8 mouse cellular contexts compared by ENCODE assay signal in genomic region chr7:141540312-141541081, GRCm38 (mm10). TPM values are rescaled to one million over a fixed set of nuclear protein-coding genes. Genes with fewer than 3 reads are reported as not detected.
A peak's percentile ranks its signal among the peaks of the same experiment; 100 is the strongest.
DNase-seq lines count a peak whose midpoint lies in the region; ATAC-seq and TF ChIP-seq lines count a peak whose summit lies in the region.

No protein-coding gene starts in this region.

- peak overlapping the region; percentile 93 for H3K27ac ChIP-seq in embryonic fibroblast, embryonic 13.5 days (ENCODE audit: insufficient read depth, low read length)
- H3K27ac ChIP-seq in kidney, embryonic 15.5 days = peak overlapping the region; percentile 82
- H3K27ac ChIP-seq in limb, embryonic 14.5 days (replicated peaks; ENCODE audit: low read depth, low read length) = peak overlapping the region; percentile 67
- H3K27ac ChIP-seq in midbrain, embryonic 15.5 days = peak overlapping the region; percentile 86
- peak overlapping the region; percentile 90 for H3K27ac ChIP-seq in testis, adult 2 months (ENCODE audit: control insufficient read depth, insufficient read depth, low read depth, low read length)

- H3K4me1 ChIP-seq in embryonic fibroblast, embryonic 13.5 days (ENCODE audit: control insufficient read depth, insufficient read depth, low read length) = peaks cover 11% of the 10 kb centered on the region
- peaks cover 24% of the 10 kb centered on the region for H3K4me1 ChIP-seq in kidney, embryonic 15.5 days
- peaks cover 27% of the 10 kb centered on the region for H3K4me1 ChIP-seq in limb, embryonic 14.5 days (ENCODE audit: control insufficient read depth, insufficient read depth, low read length)
- peaks cover 24% of the 10 kb centered on the region for H3K4me1 ChIP-seq in midbrain, embryonic 15.5 days
- H3K4me1 ChIP-seq in testis, adult 2 months (ENCODE audit: control insufficient read depth, insufficient read depth, low read length) = peaks cover 11% of the 10 kb centered on the region

- ATAC-seq in kidney, embryonic 15.5 days (replicated peaks; ENCODE audit: low FRiP score) = peak; percentile 40; the same call in 1 of the 2 replicates
- ATAC-seq in limb, embryonic 14.5 days (ENCODE audit: low FRiP score, low read depth) = 0 out of 2 replicates have a peak, but pooled peaks have one; percentile 17
- ATAC-seq in midbrain, embryonic 15.5 days (replicated peaks) = peak; percentile 35; the same call in 1 of the 2 replicates

- peak overlapping the region; percentile 20 for H3K4me3 ChIP-seq in embryonic fibroblast, embryonic 13.5 days (ENCODE audit: insufficient read depth, low read length)
- H3K4me3 ChIP-seq in kidney, embryonic 15.5 days (replicated peaks) = peak overlapping the region; percentile 68
- peak overlapping the region; percentile 52 for H3K4me3 ChIP-seq in limb, embryonic 14.5 days (replicated peaks; ENCODE audit: low read length)
- peak overlapping the region; percentile 76 for H3K4me3 ChIP-seq in midbrain, embryonic 15.5 days
- peak overlapping the region; percentile 97 for H3K4me3 ChIP-seq in testis, adult 2 months (ENCODE audit: control insufficient read depth, low read depth, low read length)

- H3K4me2 ChIP-seq in kidney, embryonic 15.5 days = peak overlapping the region; percentile 81
- H3K4me2 ChIP-seq in limb, embryonic 14.5 days (replicated peaks; ENCODE audit: low read depth, low read length, severe bottlenecking) = peak overlapping the region; percentile 82
- peak overlapping the region; percentile 71 for H3K4me2 ChIP-seq in midbrain, embryonic 15.5 days

- TF ChIP-seq POLR2A in embryonic fibroblast, embryonic 13.5 days (IDR thresholded peaks at IDR 0.05; ENCODE audit: low read depth, low read length) = no peak; the same call in 1 of the 2 replicates
- no peak for TF ChIP-seq POLR2A in limb, embryonic 14.5 days (IDR thresholded peaks at IDR 0.05; ENCODE audit: borderline replicate concordance, extremely low read depth, insufficient read depth, insufficient read length)
- TF ChIP-seq POLR2A in testis, adult 2 months (IDR thresholded peaks at IDR 0.05; ENCODE audit: control insufficient read depth, low read depth, low read length) = no peak

- no peak for TF ChIP-seq CTCF in embryonic fibroblast, embryonic 13.5 days (IDR thresholded peaks at IDR 0.05; ENCODE audit: borderline replicate concordance, insufficient read depth, low read length)
- no peak for TF ChIP-seq CTCF in testis, adult 2 months (IDR thresholded peaks at IDR 0.05; ENCODE audit: control insufficient read depth, insufficient read depth, insufficient replicate concordance, low read depth, low read length)

- H3K9ac ChIP-seq in kidney, embryonic 15.5 days = peak overlapping the region; percentile 51
- H3K9ac ChIP-seq in limb, embryonic 14.5 days (ENCODE audit: low read depth, low read length, severe bottlenecking) = no peak overlapping the region
- peak overlapping the region; percentile 77 for H3K9ac ChIP-seq in midbrain, embryonic 15.5 days

- H3K36me3 ChIP-seq in kidney, embryonic 15.5 days = no peaks in the 10 kb centered on the region
- H3K36me3 ChIP-seq in limb, embryonic 14.5 days (ENCODE audit: control insufficient read depth, insufficient read depth, low read length) = no peaks in the 10 kb centered on the region
- H3K36me3 ChIP-seq in midbrain, embryonic 15.5 days (replicated peaks) = no peaks in the 10 kb centered on the region
- H3K36me3 ChIP-seq in testis, adult 2 months (ENCODE audit: control insufficient read depth, insufficient read depth, low read length) = no peaks in the 10 kb centered on the region

- no peaks in the 10 kb centered on the region for H3K27me3 ChIP-seq in kidney, embryonic 15.5 days
- no peaks in the 10 kb centered on the region for H3K27me3 ChIP-seq in limb, embryonic 14.5 days (ENCODE audit: control insufficient read depth, insufficient read depth, low read length)
- no peaks in the 10 kb centered on the region for H3K27me3 ChIP-seq in midbrain, embryonic 15.5 days (replicated peaks)
- H3K27me3 ChIP-seq in testis, adult 2 months (ENCODE audit: control insufficient read depth, insufficient read depth, low read length) = no peaks in the 10 kb centered on the region

- no peaks in the 10 kb centered on the region for H3K9me3 ChIP-seq in kidney, embryonic 15.5 days (replicated peaks)
- no peaks in the 10 kb centered on the region for H3K9me3 ChIP-seq in limb, embryonic 14.5 days (ENCODE audit: control insufficient read depth, low read length)
- H3K9me3 ChIP-seq in midbrain, embryonic 15.5 days = no peaks in the 10 kb centered on the region

- peak; percentile 72 for DNase-seq in urinary bladder, postnatal 14 days (ENCODE audit: low spot score)
- DNase-seq in urinary bladder, adult 2 months (ENCODE audit: low spot score) = no peak
- DNase-seq in heart, adult 9 months (ENCODE audit: low spot score in 2 of 2) = peak; percentile 83 to 89
- peak; percentile 59 for DNase-seq in limb, embryonic 14.5 days (ENCODE audit: low spot score)

- WGBS in kidney, embryonic 15.5 days = 57% methylated on average over 13 of the region's 13 CpGs
- WGBS in limb, embryonic 14.5 days = 47% methylated on average over 13 of the region's 13 CpGs
- 63% methylated on average over 13 of the region's 13 CpGs for WGBS in midbrain, embryonic 15.5 days

RNA-seq across cellular contexts. Expression of gene Chid1, which starts 0.8 kb away (rescaled TPM):
- 28.5 and 32.0 TPM in 2 replicates for polyA plus RNA-seq in urinary bladder, adult 2 months (2012; rRNA removed)
- 45.8 and 48.7 TPM in 2 replicates for polyA plus RNA-seq in embryonic fibroblast, embryonic 13.5 days (2011; ENCODE audit: insufficient read length, low read depth, missing spikeins)
- polyA plus RNA-seq in kidney, embryonic 15.5 days (2015; fragmentation: Nextera tagmentation; extraction: Ambion mirVana) = 39.7 and 45.0 TPM in 2 replicates
- 41.8 and 46.8 TPM in 2 replicates for polyA plus RNA-seq in limb, embryonic 14.5 days (2012; rRNA removed)
- 43.5 and 46.3 TPM in 2 replicates for polyA plus RNA-seq in limb, embryonic 14.5 days (2014; fragmentation: Nextera tagmentation; extraction: Ambion mirVana)
- polyA plus RNA-seq in midbrain, embryonic 15.5 days (2015; fragmentation: Nextera tagmentation; extraction: Ambion mirVana) = 44.1 and 44.6 TPM in 2 replicates
- polyA plus RNA-seq in testis, adult 2 months (2012; rRNA removed) = 81.0 and 89.4 TPM in 2 replicates

RNA-seq across cellular contexts. Expression of gene Ap2a2, which starts 21.5 kb away (rescaled TPM):
- 19.8 and 32.9 TPM in 2 replicates for polyA plus RNA-seq in urinary bladder, adult 2 months (2012; rRNA removed)
- polyA plus RNA-seq in embryonic fibroblast, embryonic 13.5 days (2011; ENCODE audit: insufficient read length, low read depth, missing spikeins) = 128 TPM in 2 replicates
- 77.9 and 87.8 TPM in 2 replicates for polyA plus RNA-seq in kidney, embryonic 15.5 days (2015; fragmentation: Nextera tagmentation; extraction: Ambion mirVana)
- polyA plus RNA-seq in limb, embryonic 14.5 days (2012; rRNA removed) = 39.5 and 43.7 TPM in 2 replicates
- polyA plus RNA-seq in limb, embryonic 14.5 days (2014; fragmentation: Nextera tagmentation; extraction: Ambion mirVana) = 71.6 and 81.4 TPM in 2 replicates
- polyA plus RNA-seq in midbrain, embryonic 15.5 days (2015; fragmentation: Nextera tagmentation; extraction: Ambion mirVana) = 132 and 135 TPM in 2 replicates
- 25.4 and 26.8 TPM in 2 replicates for polyA plus RNA-seq in testis, adult 2 months (2012; rRNA removed)

Comparison
In these comparisons a context has a peak if more than half of its experiments do, and no peak if none do; other contexts are left out.
1. H3K4me3 ChIP-seq: peak in every context shown above with its lines; median percentile 97 in testis, adult 2 months; 76 in midbrain, embryonic 15.5 days; 68 in kidney, embryonic 15.5 days; 52 in limb, embryonic 14.5 days; 20 in embryonic fibroblast, embryonic 13.5 days.